Mouse (Mus musculus): ENCODE data around the gene Dnajc5g. TPM values are rescaled to one million over a fixed set of nuclear protein-coding genes. Genes with fewer than 3 reads are reported as not detected.

The Dnajc5g gene
- polyA plus RNA-seq, 1 experiment = not detected

- no peaks in the 10 kb centered on the region for H3K4me1 ChIP-seq (replicated peaks; ENCODE audit: control insufficient read depth, insufficient read depth, low read length)
- TF ChIP-seq CTCF (IDR thresholded peaks at IDR 0.05; ENCODE audit: borderline replicate concordance, control insufficient read depth, extremely low read depth, insufficient read depth, low read length, poor library complexity) = no peak
- no peaks in the 10 kb centered on the region; the same call in 1 of the 2 replicates for H3K27me3 ChIP-seq (ENCODE audit: control insufficient read depth, insufficient read depth, low read length)
- DNase-seq = no peak
- WGBS = 95% methylated on average over 13 of the region's 13 CpGs
- H3K4me3 ChIP-seq (ENCODE audit: control insufficient read depth, insufficient read depth, low read length) = no peak overlapping the region
- H3K27ac ChIP-seq (ENCODE audit: control insufficient read depth, insufficient read depth, low read length) = no peak overlapping the region
- no peaks in the 10 kb centered on the region; the same call in 1 of the 2 replicates for H3K36me3 ChIP-seq (ENCODE audit: control insufficient read depth, insufficient read depth, low read length)
Observed at GRCm38 (mm10) chr5:31080059-31080794, 25.9 kb upstream of the Dnajc5g start.

GRCm38 (mm10) chr5:31080795-31081164 is 25.3 kb upstream of the Dnajc5g start:
- no peak overlapping the region for H3K4me3 ChIP-seq (ENCODE audit: control insufficient read depth, insufficient read depth, low read length)
- H3K36me3 ChIP-seq (ENCODE audit: control insufficient read depth, insufficient read depth, low read length) = no peaks in the 10 kb centered on the region; the same call in 1 of the 2 replicates
- TF ChIP-seq POLR2A (IDR thresholded peaks at IDR 0.05; ENCODE audit: control insufficient read depth, extremely low read depth, insufficient read depth, low read length, poor library complexity) = no peak
- no peak for TF ChIP-seq CTCF (IDR thresholded peaks at IDR 0.05; ENCODE audit: borderline replicate concordance, control insufficient read depth, extremely low read depth, insufficient read depth, low read length, poor library complexity)
- 88% methylated on average over 3 of the region's 3 CpGs for WGBS
- H3K27me3 ChIP-seq (ENCODE audit: control insufficient read depth, insufficient read depth, low read length) = no peaks in the 10 kb centered on the region; the same call in 1 of the 2 replicates
- DNase-seq = no peak
- no peak overlapping the region for H3K27ac ChIP-seq (ENCODE audit: control insufficient read depth, insufficient read depth, low read length)
- no peaks in the 10 kb centered on the region for H3K4me1 ChIP-seq (replicated peaks; ENCODE audit: control insufficient read depth, insufficient read depth, low read length)

DNA sequence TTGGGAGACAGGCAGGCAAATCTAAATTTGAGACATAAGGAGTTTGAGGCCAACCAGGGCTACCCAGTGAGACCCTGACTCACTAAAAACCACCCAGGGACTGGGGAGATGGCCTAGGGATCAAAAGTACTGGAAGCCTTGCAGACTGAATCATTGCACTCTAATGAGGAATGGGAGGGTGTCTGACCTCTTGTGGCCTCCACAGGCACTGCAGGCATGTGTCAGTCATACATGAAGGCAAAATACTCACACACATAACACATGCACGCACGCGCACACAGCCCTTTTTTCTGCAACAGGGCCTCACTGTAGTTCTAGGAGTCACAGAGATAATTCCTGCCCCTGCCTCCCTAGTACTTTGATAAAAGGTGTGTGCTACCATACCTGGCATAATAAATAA is 24.7 kb upstream of the Dnajc5g start:
- peak; percentile 66 for DNase-seq
- TF ChIP-seq CTCF (IDR thresholded peaks at IDR 0.05; ENCODE audit: borderline replicate concordance, control insufficient read depth, extremely low read depth, insufficient read depth, low read length, poor library complexity) (no peak), POLR2A (IDR thresholded peaks at IDR 0.05; ENCODE audit: control insufficient read depth, extremely low read depth, insufficient read depth, low read length, poor library complexity) (no peak)
- Histone ChIP-seq H3K4me1 (replicated peaks; ENCODE audit: control insufficient read depth, insufficient read depth, low read length) (no peaks in the 10 kb centered on the region), H3K4me3 (ENCODE audit: control insufficient read depth, insufficient read depth, low read length) (no peak overlapping the region), H3K27me3 (ENCODE audit: control insufficient read depth, insufficient read depth, low read length) (no peaks in the 10 kb centered on the region; the same call in 1 of the 2 replicates), H3K27ac (ENCODE audit: control insufficient read depth, insufficient read depth, low read length) (no peak overlapping the region), H3K36me3 (ENCODE audit: control insufficient read depth, insufficient read depth, low read length) (no peaks in the 10 kb centered on the region; the same call in 1 of the 2 replicates)
- 91% methylated on average over 3 of the region's 3 CpGs for WGBS

GRCm38 (mm10) chr5:31082355-31082754 is 23.7 kb upstream of the Dnajc5g start:
- no peaks in the 10 kb centered on the region; the same call in 1 of the 2 replicates for H3K27me3 ChIP-seq (ENCODE audit: control insufficient read depth, insufficient read depth, low read length)
- peak; percentile 73 for DNase-seq
- no peak overlapping the region for H3K4me3 ChIP-seq (ENCODE audit: control insufficient read depth, insufficient read depth, low read length)
- 15% methylated on average over 5 of the region's 5 CpGs for WGBS
- H3K4me1 ChIP-seq (replicated peaks; ENCODE audit: control insufficient read depth, insufficient read depth, low read length) = no peaks in the 10 kb centered on the region
- TF ChIP-seq CTCF (IDR thresholded peaks at IDR 0.05; ENCODE audit: borderline replicate concordance, control insufficient read depth, extremely low read depth, insufficient read depth, low read length, poor library complexity) (peak; percentile 59; the same call in 1 of the 2 replicates), POLR2A (IDR thresholded peaks at IDR 0.05; ENCODE audit: control insufficient read depth, extremely low read depth, insufficient read depth, low read length, poor library complexity) (no peak)
- no peaks in the 10 kb centered on the region; the same call in 1 of the 2 replicates for H3K36me3 ChIP-seq (ENCODE audit: control insufficient read depth, insufficient read depth, low read length)
- no peak overlapping the region for H3K27ac ChIP-seq (ENCODE audit: control insufficient read depth, insufficient read depth, low read length)

GRCm38 (mm10) chr5:31082935-31083625 is 23.0 kb upstream of the Dnajc5g start:
- Histone ChIP-seq H3K27ac (ENCODE audit: control insufficient read depth, insufficient read depth, low read length) (no peak overlapping the region), H3K36me3 (ENCODE audit: control insufficient read depth, insufficient read depth, low read length) (no peaks in the 10 kb centered on the region), H3K4me3 (ENCODE audit: control insufficient read depth, insufficient read depth, low read length) (no peak overlapping the region), H3K4me1 (replicated peaks; ENCODE audit: control insufficient read depth, insufficient read depth, low read length) (no peaks in the 10 kb centered on the region), H3K27me3 (ENCODE audit: control insufficient read depth, insufficient read depth, low read length) (no peaks in the 10 kb centered on the region; the same call in 1 of the 2 replicates)
- no peak for DNase-seq
- WGBS = 47% methylated on average over 12 of the region's 12 CpGs
- TF ChIP-seq POLR2A (IDR thresholded peaks at IDR 0.05; ENCODE audit: control insufficient read depth, extremely low read depth, insufficient read depth, low read length, poor library complexity) (no peak), CTCF (IDR thresholded peaks at IDR 0.05; ENCODE audit: borderline replicate concordance, control insufficient read depth, extremely low read depth, insufficient read depth, low read length, poor library complexity) (no peak)

DNA sequence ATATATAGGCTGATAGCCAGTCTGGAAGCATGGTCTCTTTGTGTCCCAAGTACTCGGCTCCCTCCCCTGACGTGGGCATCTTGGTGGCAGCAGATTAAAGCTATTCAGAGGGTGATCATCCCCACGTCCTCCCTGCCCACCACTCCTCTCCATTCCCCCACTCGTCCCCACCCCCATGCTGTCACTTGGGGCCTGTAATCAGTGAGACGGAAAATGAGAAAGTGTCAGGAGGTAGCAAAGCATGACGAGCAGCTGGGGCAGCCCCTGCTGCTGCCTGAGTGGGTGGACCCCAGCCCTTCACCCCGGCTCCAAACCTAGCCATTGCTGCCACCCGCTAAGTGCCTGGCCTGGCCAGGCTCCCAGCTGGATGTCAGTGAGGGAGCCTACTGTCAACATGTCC is 22.1 kb upstream of the Dnajc5g start:
- Histone ChIP-seq H3K4me1 (replicated peaks; ENCODE audit: control insufficient read depth, insufficient read depth, low read length) (no peaks in the 10 kb centered on the region), H3K27ac (ENCODE audit: control insufficient read depth, insufficient read depth, low read length) (no peak overlapping the region), H3K4me3 (ENCODE audit: control insufficient read depth, insufficient read depth, low read length) (no peak overlapping the region), H3K27me3 (ENCODE audit: control insufficient read depth, insufficient read depth, low read length) (no peaks in the 10 kb centered on the region; the same call in 1 of the 2 replicates), H3K36me3 (ENCODE audit: control insufficient read depth, insufficient read depth, low read length) (no peaks in the 10 kb centered on the region)
- no peak for TF ChIP-seq POLR2A (IDR thresholded peaks at IDR 0.05; ENCODE audit: control insufficient read depth, extremely low read depth, insufficient read depth, low read length, poor library complexity)
- TF ChIP-seq CTCF (IDR thresholded peaks at IDR 0.05; ENCODE audit: borderline replicate concordance, control insufficient read depth, extremely low read depth, insufficient read depth, low read length, poor library complexity) = no peak
- 68% methylated on average over 8 of the region's 8 CpGs for WGBS
- DNase-seq = no peak

Measured in thymus, adult 2 months (tissue).